Mouse (Mus musculus) regulatory T cell (primary cell): Measurements from ENCODE around the gene Bahd1.

Experiments used
- in situ Hi-C: fragments of 300-600 bp; cut with MboI, MseI; formaldehyde crosslinking; loops from one replicate; pipeline ENCODE4 v1.15.1; 2025; ENCODE audit warnings: high pct_unique_total_duplicates

The Bahd1 gene

GRCm38 (mm10) chr2:118926998-118927739, 27.0 kb downstream of the Bahd1 start:
- in situ Hi-C loops = no loop called here

DNA sequence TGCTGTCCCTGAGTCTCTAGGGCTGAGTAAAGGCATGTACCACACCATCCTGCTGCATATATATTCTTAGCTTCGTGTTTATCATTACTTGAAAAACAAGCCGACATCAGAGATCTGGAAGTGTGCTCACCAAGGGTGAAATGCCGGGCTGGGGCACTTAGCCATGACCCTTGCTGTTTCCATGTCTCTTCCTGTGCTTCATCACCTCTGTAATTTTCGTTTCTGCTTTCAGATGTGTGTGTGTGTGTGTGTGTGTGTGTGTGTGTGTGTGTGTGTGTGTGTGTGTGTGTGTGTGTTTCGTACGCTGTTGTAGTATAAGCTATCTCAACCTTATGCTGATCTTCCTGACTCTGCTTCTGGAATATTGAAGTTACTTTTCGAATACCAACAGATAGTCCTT, 41.2 kb downstream of the Bahd1 start:
- in situ Hi-C loops = no loop called here

GRCm38 (mm10) chr2:118943232-118943631, 43.1 kb downstream of the Bahd1 start:
- in situ Hi-C loops = no loop called here

- in situ Hi-C loops = no loop called here
These were observed 48.6 kb downstream of the Bahd1 start for GRCm38 (mm10) chr2:118948818-118949217.

- in situ Hi-C loops = no loop called here
These were observed 49.5 kb downstream of the Bahd1 start for GRCm38 (mm10) chr2:118949699-118950098.

DNA sequence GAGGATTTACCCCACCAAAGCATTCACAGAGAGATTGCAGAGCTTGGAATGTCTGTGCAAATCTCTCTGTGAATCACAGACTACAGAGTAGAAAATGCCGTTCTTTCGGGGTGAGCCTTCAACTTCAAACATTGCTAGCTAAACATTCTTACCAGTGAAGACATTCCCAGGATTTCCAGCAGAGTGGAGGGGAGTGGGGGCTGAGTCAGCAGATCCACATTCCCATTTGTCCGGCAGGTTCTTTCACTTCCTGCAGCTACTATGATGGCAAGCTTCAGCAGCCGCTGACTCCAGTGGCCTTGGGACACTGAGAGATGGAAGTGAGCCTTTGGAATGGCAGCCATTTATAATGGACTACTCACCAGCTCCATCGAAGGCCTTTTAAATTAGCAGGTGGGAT, 56.3 kb downstream of the Bahd1 start:
- in situ Hi-C loops = no loop called here

GRCm38 (mm10) chr2:118959644-118960043, 59.5 kb downstream of the Bahd1 start:
- in situ Hi-C loops = loop anchor here (5.0 kb wide), 1 partner anchor 47 kb away; no protein-coding TSS in a partner anchor

DNA sequence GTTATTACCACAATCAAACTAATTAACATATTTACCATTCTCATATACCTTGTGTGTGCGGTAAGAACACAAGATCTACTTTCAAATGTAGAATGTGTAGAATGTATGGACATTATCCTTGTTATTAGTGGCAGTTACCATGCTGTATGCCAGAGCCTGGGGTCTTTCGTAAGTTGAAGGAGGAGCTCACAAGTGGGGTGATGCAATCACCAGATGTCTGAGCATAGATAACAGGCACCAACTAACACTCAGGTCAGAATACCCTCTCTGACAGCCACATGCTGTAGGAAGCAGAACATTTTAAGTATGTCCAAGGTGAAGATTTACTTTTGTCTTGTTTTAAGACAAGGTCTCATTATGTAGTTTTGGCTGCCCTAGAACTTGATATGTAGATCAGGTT, 60.2 kb downstream of the Bahd1 start:
- in situ Hi-C loops = loop anchor here (5.0 kb wide), 1 partner anchor 48 kb away; no protein-coding TSS in a partner anchor

- in situ Hi-C loops = loop anchor here (5.0 kb wide), 1 partner anchor 49 kb away; no protein-coding TSS in a partner anchor
These were observed 61.4 kb downstream of the Bahd1 start for GRCm38 (mm10) chr2:118961546-118961945.

- in situ Hi-C loops = loop anchor here (5.0 kb wide), 1 partner anchor 51 kb away; no protein-coding TSS in a partner anchor
These were observed 63.0 kb downstream of the Bahd1 start for GRCm38 (mm10) chr2:118963007-118963675.

DNA sequence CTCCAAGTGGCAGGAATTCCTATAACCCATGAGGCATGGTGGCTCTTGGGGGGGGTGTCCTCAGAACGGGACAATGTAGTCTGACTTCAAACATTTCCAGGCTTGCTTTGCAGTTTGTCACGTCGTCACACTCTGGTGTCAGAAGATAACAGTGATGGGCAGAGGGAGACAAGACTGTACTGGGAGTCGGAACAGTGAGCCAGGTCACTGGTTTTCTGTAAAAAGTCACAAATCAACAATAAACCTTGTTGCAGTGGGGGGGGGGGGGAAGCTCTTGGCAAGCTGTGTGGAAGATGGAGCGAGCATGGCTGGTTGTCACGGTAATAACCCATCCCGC, 63.5 kb downstream of the Bahd1 start:
- in situ Hi-C loops = loop anchor here (5.0 kb wide), 1 partner anchor 51 kb away; no protein-coding TSS in a partner anchor

GRCm38 (mm10) chr2:118969585-118970147, 69.5 kb downstream of the Bahd1 start:
- in situ Hi-C loops = no loop called here

GRCm38 (mm10) chr2:118972048-118972447, 71.9 kb downstream of the Bahd1 start:
- in situ Hi-C loops = no loop called here

DNA sequence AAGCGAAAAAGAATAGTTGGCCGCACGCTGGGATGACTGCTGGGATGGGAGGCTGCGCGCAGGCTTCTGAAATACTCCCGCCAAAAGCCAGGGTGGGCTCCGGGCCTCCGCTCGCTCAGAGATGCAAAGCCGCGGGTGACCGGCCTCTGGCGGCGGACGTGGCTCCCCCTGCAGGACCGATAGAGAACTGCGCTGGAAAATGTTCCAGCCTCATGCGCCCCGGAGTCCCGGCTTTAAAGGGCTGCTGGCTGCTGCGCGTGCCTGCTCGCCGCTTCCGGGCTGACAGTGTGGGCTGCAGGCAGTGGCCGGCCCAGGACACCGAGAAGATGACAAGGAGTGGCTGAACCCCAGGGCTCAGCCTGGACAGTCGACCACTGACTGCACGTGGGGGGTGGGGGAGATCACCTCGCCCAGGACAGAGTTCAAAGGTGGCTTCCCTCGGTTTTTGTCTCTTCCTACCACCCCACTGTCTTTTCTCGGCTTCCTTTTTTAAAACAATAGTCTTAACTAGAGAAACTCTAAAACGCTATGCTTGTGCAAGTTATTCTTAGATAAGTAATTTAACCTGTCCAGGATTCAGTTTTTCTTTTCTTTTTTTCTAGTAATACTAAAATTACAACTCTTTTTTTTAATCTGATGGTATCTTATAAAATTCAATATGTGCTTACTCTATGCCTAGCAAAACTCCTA, 72.7 kb downstream of the Bahd1 start:
- in situ Hi-C loops = no loop called here
